Mouse (Mus musculus) splenic B cell, adult 2 months (primary cell): ENCODE measurements around the gene Zfp69.

Experiments used
- DNase-seq: peaks from one replicate; pipeline ENCODE4 v3.0.0-alpha.2; 2011; ENCODE audit warnings: low read depth, low spot score
- H3K27me3 ChIP-seq: 2 replicates; pipeline ENCODE4 v1.6.1; 2012; ENCODE audit warnings: mild to moderate bottlenecking, low read length, moderate library complexity, mixed read lengths; ENCODE audit not compliant: control insufficient read depth, poor library complexity, insufficient read depth, severe bottlenecking
- H3K36me3 ChIP-seq: 2 replicates; pipeline ENCODE4 v1.6.1; 2012; ENCODE audit warnings: mild to moderate bottlenecking, low read length, moderate library complexity, mixed read lengths; ENCODE audit not compliant: control insufficient read depth, poor library complexity, insufficient read depth, severe bottlenecking

Gene Zfp69

DNA sequence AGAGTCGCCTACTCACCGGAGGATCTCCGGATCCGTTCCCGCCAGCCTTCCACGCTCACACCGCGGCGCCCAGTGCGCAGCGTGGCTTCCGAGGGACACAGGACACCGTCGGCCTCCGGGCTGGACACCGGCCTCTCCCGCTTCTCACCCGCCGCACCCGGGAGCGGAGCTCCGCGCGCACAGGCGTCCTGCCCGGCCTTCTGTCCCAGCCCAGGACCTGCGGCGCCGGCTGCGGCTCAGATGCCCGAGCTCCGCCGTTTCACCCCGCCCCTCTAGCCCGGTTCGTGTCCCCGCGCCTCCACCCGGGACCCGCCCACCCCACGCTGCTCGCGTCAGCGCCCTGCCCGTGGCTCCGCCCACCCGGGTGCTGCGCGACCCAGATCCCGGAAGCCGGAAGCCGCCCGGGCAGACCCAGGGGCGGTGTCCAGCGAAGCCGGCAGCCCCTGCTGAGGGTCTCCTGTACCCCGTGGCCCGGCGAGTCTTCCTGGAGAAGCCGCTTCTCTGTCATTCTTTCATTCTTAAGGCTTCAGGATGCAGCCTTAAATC lies at the start of gene Zfp69:
TSS of gene Zfp69 (minus strand) at position 272 of the 546 bp plus-strand sequence.
- DNase-seq: peak; percentile 94
- H3K36me3 ChIP-seq: peaks cover 5% of the 10 kb centered on the region; the same call in 1 of the 2 replicates
- no peaks in the 10 kb centered on the region for H3K27me3 ChIP-seq

DNA sequence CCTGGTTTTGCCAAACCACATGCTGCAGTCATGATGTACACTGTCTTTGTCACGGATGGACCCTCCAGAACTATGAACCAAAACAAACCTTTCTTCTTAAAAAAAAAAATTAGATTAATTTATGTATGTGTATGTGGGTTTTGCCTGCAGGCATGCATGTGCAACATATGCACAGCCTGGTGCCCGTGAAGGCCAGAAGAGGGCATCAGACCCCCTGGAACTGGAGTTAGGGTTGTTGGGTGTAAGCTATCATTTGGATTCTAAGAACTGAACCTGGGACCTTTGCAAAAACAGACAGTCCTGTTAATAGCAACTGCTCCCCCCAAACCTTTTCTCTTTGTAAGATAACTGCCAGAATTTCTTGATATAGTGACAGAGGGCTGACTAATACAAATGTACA lies 49.5 kb upstream of the Zfp69 start:
- H3K36me3 ChIP-seq: no peaks in the 10 kb centered on the region
- peak; percentile 51 for DNase-seq
- H3K27me3 ChIP-seq: no peaks in the 10 kb centered on the region

DNA sequence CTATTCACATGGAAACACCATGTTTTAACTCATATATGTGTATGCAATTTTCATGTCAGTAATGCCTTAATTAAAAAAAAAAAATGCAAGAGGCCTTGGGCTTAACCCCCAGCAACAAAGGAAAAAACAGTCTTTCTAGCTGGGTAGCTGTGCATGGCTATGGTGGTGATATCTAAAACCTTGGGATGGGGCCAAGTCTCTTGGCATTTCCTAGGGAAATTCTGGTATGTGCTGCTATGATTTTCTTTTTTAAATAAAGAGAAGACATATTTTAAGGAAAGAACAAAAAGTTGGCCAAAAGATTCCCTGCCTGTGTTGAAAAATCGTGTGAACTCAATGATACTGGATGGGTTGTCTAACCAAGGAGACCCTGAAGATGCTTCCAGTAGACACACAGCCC lies 44.4 kb upstream of the Zfp69 start:
- no peak for DNase-seq
- Histone ChIP-seq H3K27me3 (no peaks in the 10 kb centered on the region), H3K36me3 (no peaks in the 10 kb centered on the region)

DNA sequence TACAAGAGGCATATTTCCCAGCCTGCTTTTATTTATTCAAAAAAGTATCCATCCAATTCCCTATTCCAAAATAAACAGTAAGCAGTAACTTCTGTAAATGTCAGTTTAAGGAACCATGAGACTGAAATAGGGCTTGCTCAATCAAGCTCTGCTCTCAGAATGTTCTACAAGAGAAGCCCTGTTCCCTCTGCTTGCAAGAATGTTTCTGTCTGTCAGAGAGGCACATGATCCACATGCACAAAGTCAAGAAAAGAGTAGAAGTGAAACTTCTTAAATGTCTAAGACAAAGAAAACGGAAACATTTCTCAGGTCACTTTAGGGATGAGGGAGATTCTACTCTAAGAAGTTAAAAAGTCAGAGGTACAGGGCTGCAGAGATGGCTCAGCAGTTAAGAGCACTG lies 41.5 kb upstream of the Zfp69 start:
- H3K36me3 ChIP-seq: peaks cover 1% of the 10 kb centered on the region; the same call in 1 of the 2 replicates
- DNase-seq: peak; percentile 68
- no peaks in the 10 kb centered on the region for H3K27me3 ChIP-seq

DNA sequence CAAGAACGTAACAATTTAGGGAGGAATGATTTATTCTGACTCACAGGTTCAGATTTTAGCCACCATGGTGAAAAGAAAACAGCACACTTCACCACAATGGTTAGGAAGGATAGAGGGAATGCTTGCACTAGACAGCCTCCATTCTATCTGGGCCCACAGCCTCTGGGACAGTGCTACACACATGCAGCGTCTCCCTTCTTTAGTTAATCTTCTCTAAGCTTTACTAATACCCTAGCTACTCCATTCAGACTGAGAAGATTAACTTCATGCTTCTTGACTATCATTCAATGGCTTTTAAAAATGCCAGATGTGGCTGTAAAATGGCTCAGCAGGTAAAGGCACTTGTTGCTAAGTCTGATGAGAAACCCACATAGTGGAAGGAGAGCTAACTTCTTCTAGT lies 40.8 kb upstream of the Zfp69 start:
- no peak for DNase-seq
- H3K36me3 ChIP-seq: peaks cover 1% of the 10 kb centered on the region; the same call in 1 of the 2 replicates
- no peaks in the 10 kb centered on the region for H3K27me3 ChIP-seq

DNA sequence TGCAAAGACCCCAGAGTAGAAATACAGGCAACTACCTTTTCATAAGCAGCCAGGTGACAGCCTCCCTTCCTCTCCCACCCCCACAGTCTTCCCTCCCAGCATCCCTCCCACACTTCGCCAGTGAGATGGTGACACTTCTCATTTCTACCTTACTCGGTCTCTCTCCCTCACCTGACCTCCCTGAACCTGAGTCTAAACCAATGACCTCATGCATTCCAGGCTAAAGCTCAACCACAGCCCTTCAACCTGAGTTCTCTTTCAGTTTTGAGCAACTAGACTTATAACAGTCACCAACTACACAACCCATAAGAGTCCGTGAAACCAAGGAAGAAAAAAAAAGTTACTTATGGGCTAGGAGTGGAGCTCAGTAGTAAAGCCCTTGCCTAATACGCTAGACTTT lies 35.8 kb upstream of the Zfp69 start:
- Histone ChIP-seq H3K27me3 (no peaks in the 10 kb centered on the region), H3K36me3 (peaks cover 9% of the 10 kb centered on the region; the same call in 1 of the 2 replicates)
- peak; percentile 48 for DNase-seq

DNA sequence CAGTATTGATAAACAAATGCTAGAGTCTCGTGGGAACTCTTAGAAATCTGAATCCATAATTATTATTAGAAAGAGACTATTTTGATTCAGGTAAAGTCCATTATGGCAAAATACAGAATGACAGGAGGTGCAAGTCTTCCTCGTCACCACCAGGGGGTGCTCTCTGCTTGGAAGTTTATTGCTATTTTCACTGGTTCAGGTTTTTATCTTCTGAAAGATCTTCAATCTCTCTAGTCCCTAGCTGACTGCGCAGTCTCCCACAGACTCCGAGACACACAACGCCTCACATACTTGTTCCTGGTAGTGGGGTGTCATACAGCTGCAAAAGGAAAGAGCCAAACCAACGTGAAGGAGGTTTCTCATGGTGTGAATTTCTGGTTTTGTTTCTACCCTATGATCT lies 34.9 kb upstream of the Zfp69 start:
- DNase-seq: peak; percentile 81
- Histone ChIP-seq H3K27me3 (no peaks in the 10 kb centered on the region), H3K36me3 (peaks cover 15% of the 10 kb centered on the region; the same call in 1 of the 2 replicates)

DNA sequence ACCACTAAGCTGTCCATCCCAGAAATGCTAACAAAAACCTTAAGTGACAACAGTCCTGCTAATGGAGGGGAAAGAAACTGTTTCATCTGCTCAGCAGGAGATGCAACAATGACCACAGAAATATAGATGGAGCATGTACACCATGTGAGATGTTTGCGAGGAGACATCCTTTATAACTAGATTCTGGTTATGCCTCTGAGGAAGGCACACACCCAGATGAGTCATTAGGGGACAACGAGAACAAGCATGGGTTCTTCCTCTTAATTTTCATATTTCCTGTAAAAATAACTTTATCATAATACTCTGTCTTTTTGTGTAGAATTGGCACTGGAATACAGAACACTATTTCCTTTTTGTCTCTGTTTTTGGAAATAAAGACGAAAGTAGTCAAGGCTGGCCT lies 26.7 kb upstream of the Zfp69 start:
- H3K36me3 ChIP-seq: peaks cover 22% of the 10 kb centered on the region
- no peaks in the 10 kb centered on the region for H3K27me3 ChIP-seq
- peak; percentile 62 for DNase-seq

DNA sequence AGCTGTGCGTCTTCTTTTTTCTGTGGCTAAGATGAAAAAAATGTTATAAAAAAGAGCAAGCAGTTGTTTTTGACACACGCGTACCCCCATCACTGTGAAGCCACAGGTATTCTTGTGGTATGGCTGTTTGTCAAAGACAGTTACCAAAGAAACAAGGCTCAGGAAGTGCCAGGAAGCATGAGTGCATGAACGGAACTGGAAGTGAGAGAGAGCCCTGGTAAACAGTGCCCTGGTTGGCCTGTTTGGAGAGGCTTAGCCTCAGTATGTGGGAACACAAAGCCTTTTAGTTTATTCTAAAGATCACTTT lies 23.9 kb upstream of the Zfp69 start:
- Histone ChIP-seq H3K27me3 (no peaks in the 10 kb centered on the region), H3K36me3 (peaks cover 23% of the 10 kb centered on the region)
- DNase-seq: peak; percentile 65

DNA sequence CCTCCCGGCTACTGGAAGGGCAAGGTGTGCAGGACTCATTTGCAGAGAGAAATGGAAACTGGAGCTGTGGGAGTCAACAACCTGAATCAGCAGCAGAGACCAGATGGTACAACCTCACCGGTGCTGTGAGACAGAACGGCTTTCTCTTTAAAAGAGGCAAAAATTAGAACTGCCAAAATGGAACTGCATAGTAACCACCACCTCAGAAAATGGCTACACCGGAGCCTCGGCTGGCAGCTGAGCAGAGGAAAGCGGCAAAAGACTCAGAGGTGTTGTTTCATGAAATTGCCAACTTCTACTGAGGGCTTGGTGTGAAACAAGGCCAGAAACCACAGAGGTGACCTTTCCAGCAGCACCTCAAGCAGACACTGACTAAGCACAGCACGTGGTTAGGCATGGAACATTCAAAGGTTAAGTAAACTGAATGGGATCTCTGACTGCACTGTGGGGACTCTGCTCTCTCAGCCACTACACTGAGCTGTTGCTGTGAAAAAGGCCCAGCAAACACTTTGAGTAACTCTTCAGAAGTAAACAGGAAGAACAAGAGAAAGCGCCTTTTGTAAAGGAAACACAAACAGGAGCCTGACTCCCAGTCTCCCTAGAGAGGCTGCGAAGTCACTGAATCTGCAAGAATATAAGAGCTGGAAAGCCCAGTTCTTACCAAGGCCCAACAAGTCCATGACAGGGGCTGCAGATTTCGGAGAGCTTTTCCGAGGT lies 23.4 kb upstream of the Zfp69 start:
- peak; percentile 38 for DNase-seq

DNA sequence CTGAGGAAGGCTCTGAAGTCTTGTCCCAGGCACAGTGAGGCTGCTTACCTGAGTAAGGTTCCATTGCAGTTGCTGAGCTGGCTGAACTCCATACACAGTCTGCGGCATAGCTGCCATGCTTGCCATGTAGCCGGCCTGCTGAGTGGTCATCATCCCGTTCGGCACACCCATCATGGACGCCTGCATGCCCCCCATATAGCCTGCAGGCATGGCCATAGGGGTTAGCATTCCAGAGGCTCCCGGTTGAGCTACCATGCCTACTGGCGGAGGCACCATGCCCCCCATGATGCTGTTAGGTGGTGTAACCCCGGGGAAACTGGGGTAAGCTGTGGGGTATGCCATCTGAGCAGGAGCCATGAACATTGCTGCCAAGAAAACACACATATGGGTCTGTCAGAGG lies 20.3 kb upstream of the Zfp69 start:
- no peaks in the 10 kb centered on the region for H3K27me3 ChIP-seq
- DNase-seq: no peak

More for the DNA sequence above, 23.4 kb upstream of the Zfp69 start:
- H3K27me3 ChIP-seq: no peaks in the 10 kb centered on the region
- H3K36me3 ChIP-seq: peaks cover 24% of the 10 kb centered on the region

DNA sequence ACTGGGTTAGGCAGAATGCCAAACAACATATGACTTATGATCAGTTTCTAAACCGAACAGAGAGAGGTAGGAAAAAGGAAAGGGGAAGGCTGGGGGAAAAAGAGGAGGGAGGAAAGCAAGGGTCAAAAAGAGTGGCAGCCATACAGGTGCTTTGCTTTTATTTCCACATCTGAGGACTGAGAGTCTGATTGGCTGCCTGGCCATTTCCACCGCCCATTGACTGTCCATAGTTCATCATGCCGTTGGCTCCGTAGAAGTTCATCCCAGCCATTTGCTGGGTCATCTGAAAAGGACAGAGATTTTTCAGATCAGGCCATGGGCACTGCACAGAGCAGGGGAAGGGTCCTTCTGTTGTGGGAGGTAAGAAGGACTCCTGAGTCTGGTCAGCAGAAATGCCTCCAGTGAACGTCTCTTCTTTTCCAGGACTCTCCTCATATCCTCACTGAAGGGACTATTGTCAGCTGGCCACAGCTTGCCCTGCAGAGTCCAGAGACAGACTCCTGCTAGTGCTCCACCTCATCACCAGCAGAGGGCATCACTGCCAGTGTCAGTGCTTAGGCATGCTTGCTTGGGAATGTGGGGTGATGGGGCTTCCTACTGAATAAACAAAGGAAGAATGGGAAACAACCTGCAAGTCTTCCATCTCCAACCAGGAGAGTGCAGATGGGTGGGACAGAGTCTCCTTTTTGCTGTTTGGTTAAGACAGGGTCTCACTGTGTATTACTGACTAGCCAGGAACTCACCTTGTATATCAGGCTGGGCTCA lies 18.1 kb upstream of the Zfp69 start:
- Histone ChIP-seq H3K27me3 (no peaks in the 10 kb centered on the region), H3K36me3 (peaks cover 31% of the 10 kb centered on the region)
- DNase-seq: peak; percentile 50

More for the DNA sequence above, 20.3 kb upstream of the Zfp69 start:
- peaks cover 32% of the 10 kb centered on the region for H3K36me3 ChIP-seq

DNA sequence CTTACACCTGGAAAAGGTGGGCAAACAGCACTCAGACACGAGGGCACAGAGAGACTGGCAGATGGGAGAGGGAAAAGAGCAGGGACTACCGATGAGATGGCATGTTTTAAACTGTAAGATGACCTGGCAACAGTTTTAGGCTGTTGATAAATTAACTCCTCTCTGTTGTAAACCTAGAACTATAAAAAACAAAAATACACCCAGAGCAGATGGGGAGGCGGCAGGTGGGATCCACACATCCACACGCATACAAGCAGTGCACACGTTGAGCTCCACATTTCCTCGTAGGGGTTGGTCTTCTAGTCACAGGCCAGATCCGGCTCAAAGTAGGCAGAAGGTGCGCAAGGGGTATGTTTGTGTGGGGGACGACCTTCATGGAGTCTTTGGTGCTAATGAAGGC lies 17.0 kb upstream of the Zfp69 start:
- Histone ChIP-seq H3K36me3 (peaks cover 24% of the 10 kb centered on the region), H3K27me3 (no peaks in the 10 kb centered on the region; the same call in 1 of the 2 replicates)
- DNase-seq: no peak

DNA sequence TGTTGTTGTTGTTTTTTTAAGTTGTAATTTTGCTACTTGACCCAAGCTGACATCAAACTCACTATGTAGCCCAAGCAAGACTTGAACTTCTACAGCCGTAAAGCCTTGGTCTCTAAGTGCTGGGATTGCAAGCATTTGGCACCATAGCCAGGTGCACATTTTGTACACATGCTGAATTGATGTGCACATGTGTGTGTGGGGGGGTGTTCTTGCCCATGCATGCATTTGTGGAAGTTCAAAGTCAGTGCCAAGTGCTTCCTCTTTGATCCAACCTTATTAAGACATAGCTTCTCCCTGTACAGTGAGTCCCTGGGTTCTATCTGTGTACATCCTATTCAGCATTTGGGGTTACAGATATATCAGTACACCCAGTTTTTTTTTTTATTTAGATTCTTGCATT lies 4.1 kb upstream of the Zfp69 start:
- peak; percentile 53 for DNase-seq
- Histone ChIP-seq H3K36me3 (no peaks in the 10 kb centered on the region), H3K27me3 (no peaks in the 10 kb centered on the region)

DNA sequence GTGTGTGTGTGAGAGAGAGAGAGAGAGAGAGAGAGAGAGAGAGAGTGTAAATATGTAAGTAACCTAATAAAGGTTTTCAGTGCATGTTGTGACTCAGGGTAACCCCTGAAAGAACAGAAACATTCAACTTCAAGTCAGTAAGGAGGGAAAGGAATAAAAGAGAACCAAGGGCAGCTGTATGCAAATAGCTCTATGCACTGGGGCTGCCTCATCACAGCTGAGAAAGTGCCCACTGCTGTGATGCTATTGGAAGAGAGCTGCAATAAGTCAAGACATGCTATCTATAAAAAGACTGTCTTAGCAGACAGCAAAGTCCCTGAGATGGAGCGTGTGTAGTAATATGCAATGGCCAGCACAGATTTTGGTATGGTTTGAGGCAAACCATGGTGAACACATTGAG lies 2.2 kb upstream of the Zfp69 start:
- no peaks in the 10 kb centered on the region for H3K36me3 ChIP-seq
- DNase-seq: peak; percentile 73
- no peaks in the 10 kb centered on the region for H3K27me3 ChIP-seq
